Mouse (Mus musculus): ENCODE results near the gene Zkscan1. TPM values are rescaled to one million over a fixed set of nuclear protein-coding genes. Genes with fewer than 3 reads are reported as not detected.
A peak's percentile ranks its signal among the peaks of the same experiment; 100 is the strongest.

The Zkscan1 gene
- polyA plus RNA-seq, 1 experiment from 2014 or later: 31.5 TPM

DNA sequence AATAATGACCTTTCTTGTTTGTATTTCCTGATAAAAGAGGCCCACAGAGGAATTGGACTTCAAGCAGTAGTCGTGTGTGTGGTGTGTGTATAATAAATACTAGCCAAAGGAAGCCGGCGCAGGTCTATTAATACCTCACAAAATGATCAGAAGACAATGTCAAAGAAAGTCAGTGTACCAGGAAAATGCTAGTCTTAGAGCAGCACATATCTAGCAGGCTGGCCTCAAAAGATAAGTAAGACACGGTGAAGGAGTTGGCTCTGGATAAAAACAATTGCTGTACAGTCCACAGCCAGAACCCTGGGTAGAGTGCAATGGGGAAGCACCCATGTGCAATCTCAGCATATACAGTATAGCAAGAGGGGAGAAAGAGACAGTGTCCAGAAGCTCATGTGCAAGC is 52.4 kb downstream of the Zkscan1 start:
- H3K27me3 ChIP-seq (ENCODE audit: control insufficient read depth, insufficient read depth, low read length): no peaks in the 10 kb centered on the region
- WGBS: 93% methylated on average over 4 of the region's 4 CpGs
- DNase-seq (ENCODE audit: low spot score): no peak
- H3K27ac ChIP-seq (replicated peaks; ENCODE audit: low read depth, low read length): no peak overlapping the region
- no peaks in the 10 kb centered on the region for H3K4me1 ChIP-seq (ENCODE audit: control insufficient read depth, insufficient read depth, low read length)
- H3K4me2 ChIP-seq (ENCODE audit: low read depth, severe bottlenecking): no peak overlapping the region
- H3K9ac ChIP-seq (ENCODE audit: low read length): no peak overlapping the region
- H3K9me3 ChIP-seq (ENCODE audit: control insufficient read depth, low read length): no peaks in the 10 kb centered on the region
- H3K4me3 ChIP-seq (ENCODE audit: low read depth, low read length): no peak overlapping the region
- peaks cover 10% of the 10 kb centered on the region for H3K36me3 ChIP-seq (ENCODE audit: control insufficient read depth, insufficient read depth, low read length)
- no peak for ATAC-seq (ENCODE audit: insufficient number of reproducible peaks, low FRiP score, low TSS enrichment, low read depth)

GRCm38 (mm10) chr5:138137935-138138549 is 53.2 kb downstream of the Zkscan1 start:
- H3K27ac ChIP-seq (replicated peaks; ENCODE audit: low read depth, low read length): no peak overlapping the region
- H3K27me3 ChIP-seq (ENCODE audit: control insufficient read depth, insufficient read depth, low read length): no peaks in the 10 kb centered on the region
- H3K9ac ChIP-seq (ENCODE audit: low read length): no peak overlapping the region
- no peak overlapping the region for H3K4me2 ChIP-seq (ENCODE audit: low read depth, severe bottlenecking)
- WGBS: 63% methylated on average over 8 of the region's 8 CpGs
- DNase-seq (ENCODE audit: low spot score) (peak; percentile 45), ATAC-seq (ENCODE audit: insufficient number of reproducible peaks, low FRiP score, low TSS enrichment, low read depth) (0 out of 2 replicates have a peak, but pooled peaks have one; percentile 51)
- H3K4me3 ChIP-seq (ENCODE audit: low read depth, low read length): no peak overlapping the region
- H3K4me1 ChIP-seq (ENCODE audit: control insufficient read depth, insufficient read depth, low read length): no peaks in the 10 kb centered on the region
- no peaks in the 10 kb centered on the region for H3K9me3 ChIP-seq (ENCODE audit: control insufficient read depth, low read length)
- peaks cover 10% of the 10 kb centered on the region; the same call in 1 of the 2 replicates for H3K36me3 ChIP-seq (ENCODE audit: control insufficient read depth, insufficient read depth, low read length)

- no peak overlapping the region for H3K9ac ChIP-seq (ENCODE audit: low read length)
- H3K36me3 ChIP-seq (ENCODE audit: control insufficient read depth, insufficient read depth, low read length): peaks cover 12% of the 10 kb centered on the region; the same call in 1 of the 2 replicates
- DNase-seq (ENCODE audit: low spot score) (no peak), ATAC-seq (ENCODE audit: insufficient number of reproducible peaks, low FRiP score, low TSS enrichment, low read depth) (no peak)
- H3K27me3 ChIP-seq (ENCODE audit: control insufficient read depth, insufficient read depth, low read length): no peaks in the 10 kb centered on the region
- no peak overlapping the region for H3K4me2 ChIP-seq (ENCODE audit: low read depth, severe bottlenecking)
- H3K27ac ChIP-seq (replicated peaks; ENCODE audit: low read depth, low read length): no peak overlapping the region
- H3K9me3 ChIP-seq (ENCODE audit: control insufficient read depth, low read length): no peaks in the 10 kb centered on the region
- H3K4me1 ChIP-seq (ENCODE audit: control insufficient read depth, insufficient read depth, low read length): no peaks in the 10 kb centered on the region
- no peak overlapping the region for H3K4me3 ChIP-seq (ENCODE audit: low read depth, low read length)
- WGBS: 87% methylated on average over 3 of the region's 4 CpGs
Observed at GRCm38 (mm10) chr5:138138585-138138984, 53.7 kb downstream of the Zkscan1 start.

DNA sequence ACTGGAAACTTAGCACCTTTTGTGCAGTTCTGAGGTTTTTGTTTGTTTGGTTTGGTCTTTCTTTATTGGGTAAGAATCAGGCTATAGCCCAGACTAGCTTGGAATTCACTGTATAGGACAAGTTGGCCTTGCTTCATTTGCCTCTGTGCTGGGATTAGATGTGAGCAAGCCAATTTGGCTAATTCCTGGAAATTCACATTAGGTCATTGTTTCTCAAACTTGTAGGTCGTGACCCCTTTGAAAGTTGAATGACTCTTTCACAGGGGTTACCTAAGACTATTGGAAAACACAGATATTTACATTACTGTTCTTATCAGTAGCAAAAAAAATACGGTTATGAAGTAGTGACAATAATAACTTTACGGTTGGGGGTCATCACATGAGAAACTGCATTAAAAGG is 69.5 kb downstream of the Zkscan1 start:
- WGBS: 89% methylated on average over 3 of the region's 3 CpGs
- Histone ChIP-seq H3K27ac (replicated peaks; ENCODE audit: low read depth, low read length) (no peak overlapping the region), H3K36me3 (ENCODE audit: control insufficient read depth, insufficient read depth, low read length) (peaks cover 5% of the 10 kb centered on the region; the same call in 1 of the 2 replicates), H3K4me3 (ENCODE audit: low read depth, low read length) (peak overlapping the region; percentile 67), H3K9me3 (ENCODE audit: control insufficient read depth, low read length) (no peaks in the 10 kb centered on the region), H3K4me1 (ENCODE audit: control insufficient read depth, insufficient read depth, low read length) (no peaks in the 10 kb centered on the region), H3K4me2 (ENCODE audit: low read depth, severe bottlenecking) (peak overlapping the region; percentile 62), H3K27me3 (ENCODE audit: control insufficient read depth, insufficient read depth, low read length) (no peaks in the 10 kb centered on the region), H3K9ac (ENCODE audit: low read length) (peak overlapping the region; percentile 91)
- DNase-seq (ENCODE audit: low spot score): no peak
- ATAC-seq (ENCODE audit: insufficient number of reproducible peaks, low FRiP score, low TSS enrichment, low read depth): no peak

DNA sequence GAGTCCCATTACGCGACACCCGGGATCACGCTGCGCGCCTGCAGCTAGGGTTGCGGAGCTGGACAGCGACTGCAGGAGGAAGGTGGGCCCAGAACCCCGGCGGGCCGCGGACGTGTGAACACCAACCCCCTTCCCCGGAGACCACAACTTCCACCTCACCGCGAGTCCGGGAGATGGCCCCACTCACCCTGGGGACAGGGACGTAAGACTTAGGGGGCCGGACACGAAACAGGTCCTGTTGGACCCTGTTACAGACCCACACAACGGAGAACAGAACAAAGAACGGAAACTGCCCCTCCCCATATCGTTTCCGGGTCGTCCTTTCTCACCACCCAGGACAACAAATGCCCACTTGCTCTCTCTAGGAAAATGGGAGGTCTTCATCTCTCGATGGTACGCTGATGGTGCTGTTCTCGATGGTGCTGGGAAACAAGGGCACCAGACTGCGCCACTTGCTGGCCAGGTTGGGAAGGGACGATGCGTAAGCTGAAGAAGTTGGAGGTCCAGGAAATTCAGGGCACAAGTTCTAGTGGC is 70.6 kb downstream of the Zkscan1 start, which contains the start of gene Zfp113:
TSS of gene Zfp113 (minus strand) at position 302 of the 534 bp plus-strand sequence.
- Histone ChIP-seq H3K27me3 (ENCODE audit: control insufficient read depth, insufficient read depth, low read length) (no peaks in the 10 kb centered on the region), H3K9me3 (ENCODE audit: control insufficient read depth, low read length) (no peaks in the 10 kb centered on the region), H3K4me1 (ENCODE audit: control insufficient read depth, insufficient read depth, low read length) (no peaks in the 10 kb centered on the region), H3K4me2 (ENCODE audit: low read depth, severe bottlenecking) (peak within 1 kb of the TSS; percentile 62), H3K27ac (replicated peaks; ENCODE audit: low read depth, low read length) (peak within 1 kb of the TSS; percentile 85), H3K9ac (ENCODE audit: low read length) (peak within 1 kb of the TSS; percentile 91), H3K4me3 (ENCODE audit: low read depth, low read length) (peak within 1 kb of the TSS; percentile 67), H3K36me3 (ENCODE audit: control insufficient read depth, insufficient read depth, low read length) (peaks cover 4% of the 10 kb centered on the region; the same call in 1 of the 2 replicates)
- DNase-seq (ENCODE audit: low spot score): peak; percentile 92
- peak; percentile 90 for ATAC-seq (ENCODE audit: insufficient number of reproducible peaks, low FRiP score, low TSS enrichment, low read depth)
- under 1% methylated on average over 31 of the region's 31 CpGs for WGBS

Other genes starting within 250 kb of the Zkscan1 start
- gene Pilra, start 248.8 kb upstream of the Zkscan1 start, polyA plus RNA-seq (2014; fragmentation: Nextera tagmentation; extraction: Ambion mirVana): 0.24 and 0.43 TPM in 2 replicates
- gene Pilrb1, start 227.0 kb upstream of the Zkscan1 start, polyA plus RNA-seq (2014; fragmentation: Nextera tagmentation; extraction: Ambion mirVana): 0.13 TPM in 1 of 2 replicates, not detected in the other
- not detected in 2 replicates for gene Pilrb2, start 213.3 kb upstream of the Zkscan1 start, polyA plus RNA-seq (2014; fragmentation: Nextera tagmentation; extraction: Ambion mirVana)
- not detected in 2 replicates for gene Cyp3a13, start 163.5 kb upstream of the Zkscan1 start, polyA plus RNA-seq (2014; fragmentation: Nextera tagmentation; extraction: Ambion mirVana)
- 0.14 TPM in 1 of 2 replicates, not detected in the other for gene Gjc3, start 122.0 kb upstream of the Zkscan1 start, polyA plus RNA-seq (2014; fragmentation: Nextera tagmentation; extraction: Ambion mirVana)
- gene Azgp1, start 103.6 kb upstream of the Zkscan1 start, polyA plus RNA-seq (2014; fragmentation: Nextera tagmentation; extraction: Ambion mirVana): not detected in 2 replicates
- not detected in 2 replicates for gene Smok3a, start 63.8 kb upstream of the Zkscan1 start, polyA plus RNA-seq (2014; fragmentation: Nextera tagmentation; extraction: Ambion mirVana)
- not detected in 2 replicates for gene Smok3b, start 63.7 kb upstream of the Zkscan1 start, polyA plus RNA-seq (2014; fragmentation: Nextera tagmentation; extraction: Ambion mirVana)
- gene Smok3c, start 31.9 kb upstream of the Zkscan1 start, polyA plus RNA-seq (2014; fragmentation: Nextera tagmentation; extraction: Ambion mirVana): not detected in 2 replicates
- gene Zscan21, start 31.8 kb downstream of the Zkscan1 start, polyA plus RNA-seq (2014; fragmentation: Nextera tagmentation; extraction: Ambion mirVana): 94.4 and 96.4 TPM in 2 replicates
- gene Zfp113, start 70.7 kb downstream of the Zkscan1 start, polyA plus RNA-seq (2014; fragmentation: Nextera tagmentation; extraction: Ambion mirVana): 21.1 and 23.6 TPM in 2 replicates
- gene Cops6, start 76.0 kb downstream of the Zkscan1 start, polyA plus RNA-seq (2014; fragmentation: Nextera tagmentation; extraction: Ambion mirVana): 300 and 307 TPM in 2 replicates
- 19.5 and 21.2 TPM in 2 replicates for gene Ap4m1, start 86.9 kb downstream of the Zkscan1 start, polyA plus RNA-seq (2014; fragmentation: Nextera tagmentation; extraction: Ambion mirVana)
- gene Mcm7, start 87.3 kb downstream of the Zkscan1 start, polyA plus RNA-seq (2014; fragmentation: Nextera tagmentation; extraction: Ambion mirVana): 336 and 343 TPM in 2 replicates
- 140 and 142 TPM in 2 replicates for gene Taf6, start 102.4 kb downstream of the Zkscan1 start, polyA plus RNA-seq (2014; fragmentation: Nextera tagmentation; extraction: Ambion mirVana)
- gene Cnpy4, start 102.4 kb downstream of the Zkscan1 start, polyA plus RNA-seq (2014; fragmentation: Nextera tagmentation; extraction: Ambion mirVana): 58.5 and 64.9 TPM in 2 replicates
- gene Mblac1, start 109.2 kb downstream of the Zkscan1 start, polyA plus RNA-seq (2014; fragmentation: Nextera tagmentation; extraction: Ambion mirVana): 7.5 and 8.1 TPM in 2 replicates
- gene Nxpe5, start 140.8 kb downstream of the Zkscan1 start, polyA plus RNA-seq (2014; fragmentation: Nextera tagmentation; extraction: Ambion mirVana): 0.07 TPM in 1 of 2 replicates, not detected in the other
- 33.0 and 36.3 TPM in 2 replicates for gene Lamtor4, start 170.4 kb downstream of the Zkscan1 start, polyA plus RNA-seq (2014; fragmentation: Nextera tagmentation; extraction: Ambion mirVana)
- 4.8 and 5.2 TPM in 2 replicates for gene BC037034, start 178.9 kb downstream of the Zkscan1 start, polyA plus RNA-seq (2014; fragmentation: Nextera tagmentation; extraction: Ambion mirVana)
- gene Gal3st4, start 187.8 kb downstream of the Zkscan1 start, polyA plus RNA-seq (2014; fragmentation: Nextera tagmentation; extraction: Ambion mirVana): 3.5 and 4.2 TPM in 2 replicates
- 0.03 and 0.24 TPM in 2 replicates for gene Gm43720, start 194.9 kb downstream of the Zkscan1 start, polyA plus RNA-seq (2014; fragmentation: Nextera tagmentation; extraction: Ambion mirVana)
- gene Gpc2, start 194.9 kb downstream of the Zkscan1 start, polyA plus RNA-seq (2014; fragmentation: Nextera tagmentation; extraction: Ambion mirVana): 14.0 and 15.8 TPM in 2 replicates
- gene Stag3, start 195.2 kb downstream of the Zkscan1 start, polyA plus RNA-seq (2014; fragmentation: Nextera tagmentation; extraction: Ambion mirVana): 4.6 and 5.5 TPM in 2 replicates

All from limb, embryonic 11.5 days (tissue).